Mouse (Mus musculus): ENCODE data around the gene Plekhj1. TPM values are rescaled to one million over a fixed set of nuclear protein-coding genes. Genes with fewer than 3 reads are reported as not detected.

Plekhj1 gene
- polyA plus RNA-seq, 1 experiment from 2014 or later = 114 TPM

DNA sequence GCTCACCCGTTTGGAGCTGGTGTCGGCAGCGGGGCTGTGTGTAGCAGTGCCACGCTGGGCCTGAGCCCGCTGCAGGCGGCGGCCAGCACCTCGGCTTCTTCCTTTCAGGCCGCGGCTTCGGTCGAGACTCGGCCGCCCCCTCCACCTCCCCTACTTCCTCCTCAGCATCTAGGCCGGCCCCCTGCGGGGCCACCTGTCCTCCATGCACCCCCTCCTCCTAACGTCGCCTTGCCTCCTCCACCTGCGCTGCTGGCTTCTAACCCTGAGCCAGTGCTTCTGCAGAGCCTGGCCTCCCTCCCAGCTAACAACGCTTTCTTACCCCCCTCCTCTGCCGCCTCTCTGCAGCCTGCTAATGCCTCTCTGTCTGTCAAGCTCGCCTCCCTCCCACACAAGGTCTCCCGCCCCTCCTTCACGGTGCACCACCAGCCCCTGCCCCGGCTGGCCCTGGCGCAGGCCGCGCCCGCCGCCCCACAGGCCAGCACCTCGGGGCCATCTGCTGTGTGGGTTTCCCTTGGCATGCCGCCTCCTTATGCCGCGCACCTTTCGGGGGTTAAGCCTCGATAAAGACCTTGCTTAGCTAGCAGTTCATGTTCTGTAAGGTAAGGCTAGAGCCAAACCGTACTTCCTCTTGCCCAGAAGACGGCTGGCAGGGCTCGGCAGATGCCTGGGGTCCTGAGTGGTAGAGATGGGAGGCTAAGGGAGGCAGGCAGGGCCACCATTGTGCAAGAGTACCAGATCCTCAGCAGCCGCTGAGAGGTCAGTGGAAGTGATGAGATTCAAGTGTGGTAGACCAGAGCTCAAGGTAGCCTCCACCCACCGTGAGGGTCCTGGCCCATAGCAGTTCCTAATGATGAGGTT is 6.0 kb downstream of the Plekhj1 start:
- no peak for ATAC-seq (ENCODE audit: insufficient read depth, low FRiP score)
- Histone ChIP-seq H3K9me3 (replicated peaks; ENCODE audit: control insufficient read depth, low read length) (no peaks in the 10 kb centered on the region), H3K4me2 (ENCODE audit: low read depth, low read length) (no peak overlapping the region), H3K4me1 (ENCODE audit: control insufficient read depth, insufficient read depth, low read length) (peaks cover 14% of the 10 kb centered on the region; the same call in 1 of the 2 replicates), H3K27ac (ENCODE audit: low read length) (no peak overlapping the region), H3K4me3 (replicated peaks; ENCODE audit: low read length) (no peak overlapping the region), H3K36me3 (ENCODE audit: control insufficient read depth, insufficient read depth, low read length) (peaks cover 29% of the 10 kb centered on the region), H3K27me3 (ENCODE audit: control insufficient read depth, insufficient read depth, low read length) (no peaks in the 10 kb centered on the region), H3K9ac (ENCODE audit: low read length) (0 out of 2 replicates have a peak overlapping the region, but pooled peaks have one; percentile 19)
- WGBS = 63% methylated on average over 41 of the region's 41 CpGs

DNA sequence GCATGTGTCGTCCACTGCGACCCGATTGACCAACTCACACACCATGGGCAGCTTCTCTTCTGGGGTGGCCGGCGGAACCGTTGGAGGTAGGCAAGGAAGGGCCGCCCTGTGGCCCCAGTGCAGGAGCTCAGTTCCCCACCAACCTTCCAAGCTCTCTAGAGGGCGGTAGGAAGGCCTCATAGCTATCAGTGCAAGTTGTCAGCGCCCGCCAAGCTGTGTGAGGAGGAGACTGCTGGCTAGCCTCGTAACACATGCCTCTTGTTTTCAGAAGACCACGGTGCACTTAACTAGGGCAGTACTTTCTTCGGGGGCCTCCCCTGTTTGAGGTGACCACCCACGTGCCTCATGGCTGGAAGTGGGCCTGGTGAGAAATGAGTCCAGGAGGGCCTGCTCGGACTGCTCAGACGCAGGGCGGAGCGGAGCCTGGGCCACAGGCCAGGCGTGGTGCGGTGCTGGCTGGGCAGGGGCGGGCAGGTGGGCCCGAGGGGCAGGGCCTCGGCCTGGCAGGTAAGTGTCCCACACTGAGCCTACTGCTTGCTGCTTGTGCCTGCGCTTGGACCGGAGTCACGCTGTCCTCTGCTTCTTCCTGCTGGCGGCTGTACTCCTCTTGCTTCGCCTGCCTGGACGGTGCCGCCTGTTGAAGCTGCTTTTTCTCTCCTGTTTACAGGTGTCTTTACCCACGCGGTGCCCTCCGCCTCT is 6.8 kb downstream of the Plekhj1 start:
- WGBS = 74% methylated on average over 33 of the region's 33 CpGs
- Histone ChIP-seq H3K36me3 (ENCODE audit: control insufficient read depth, insufficient read depth, low read length) (peaks cover 34% of the 10 kb centered on the region), H3K9me3 (replicated peaks; ENCODE audit: control insufficient read depth, low read length) (no peaks in the 10 kb centered on the region), H3K4me1 (ENCODE audit: control insufficient read depth, insufficient read depth, low read length) (peaks cover 8% of the 10 kb centered on the region; the same call in 1 of the 2 replicates), H3K9ac (ENCODE audit: low read length) (0 out of 2 replicates have a peak overlapping the region, but pooled peaks have one; percentile 19), H3K27ac (ENCODE audit: low read length) (no peak overlapping the region), H3K4me2 (ENCODE audit: low read depth, low read length) (no peak overlapping the region), H3K27me3 (ENCODE audit: control insufficient read depth, insufficient read depth, low read length) (no peaks in the 10 kb centered on the region), H3K4me3 (replicated peaks; ENCODE audit: low read length) (no peak overlapping the region)
- ATAC-seq (ENCODE audit: insufficient read depth, low FRiP score) = peak; percentile 12; the same call in 1 of the 2 replicates

DNA sequence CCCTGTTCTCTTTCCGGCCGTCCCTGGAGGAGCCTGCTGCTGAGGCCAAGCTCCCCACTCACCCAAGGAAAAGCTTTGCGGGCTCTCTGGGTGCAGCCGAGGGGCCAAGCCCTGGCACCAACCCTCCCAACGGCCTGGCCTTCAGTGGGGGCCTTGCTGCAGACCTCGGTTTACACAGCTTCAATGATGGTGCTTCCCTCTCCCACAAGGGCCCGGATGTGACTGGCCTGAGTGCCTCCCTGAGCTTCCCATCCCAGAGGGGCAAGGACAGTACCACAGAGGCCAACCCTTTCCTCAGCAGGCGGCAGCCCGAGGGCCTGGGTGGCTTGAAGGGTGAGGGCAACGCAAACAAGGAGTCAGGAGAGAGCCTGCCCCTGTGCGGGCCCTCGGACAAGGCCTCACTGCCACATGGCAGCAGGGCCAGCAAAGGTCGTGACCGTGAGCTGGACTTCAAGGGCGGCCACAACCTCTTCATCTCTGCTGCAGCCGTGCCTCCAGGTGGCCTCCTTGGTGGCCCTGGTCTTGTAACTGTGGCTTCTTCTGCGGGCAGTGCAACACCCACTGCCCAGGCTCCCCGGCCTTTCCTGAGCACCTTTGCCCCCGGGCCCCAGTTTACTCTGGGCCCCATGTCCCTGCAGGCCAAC is 7.5 kb downstream of the Plekhj1 start:
- Histone ChIP-seq H3K4me3 (replicated peaks; ENCODE audit: low read length) (no peak overlapping the region), H3K9me3 (replicated peaks; ENCODE audit: control insufficient read depth, low read length) (no peaks in the 10 kb centered on the region), H3K4me1 (ENCODE audit: control insufficient read depth, insufficient read depth, low read length) (peaks cover 6% of the 10 kb centered on the region; the same call in 1 of the 2 replicates), H3K27me3 (ENCODE audit: control insufficient read depth, insufficient read depth, low read length) (no peaks in the 10 kb centered on the region), H3K36me3 (ENCODE audit: control insufficient read depth, insufficient read depth, low read length) (peaks cover 41% of the 10 kb centered on the region), H3K9ac (ENCODE audit: low read length) (no peak overlapping the region), H3K27ac (ENCODE audit: low read length) (no peak overlapping the region), H3K4me2 (ENCODE audit: low read depth, low read length) (no peak overlapping the region)
- ATAC-seq (ENCODE audit: insufficient read depth, low FRiP score) = no peak; the same call in 1 of the 2 replicates
- WGBS = 86% methylated on average over 19 of the region's 19 CpGs

DNA sequence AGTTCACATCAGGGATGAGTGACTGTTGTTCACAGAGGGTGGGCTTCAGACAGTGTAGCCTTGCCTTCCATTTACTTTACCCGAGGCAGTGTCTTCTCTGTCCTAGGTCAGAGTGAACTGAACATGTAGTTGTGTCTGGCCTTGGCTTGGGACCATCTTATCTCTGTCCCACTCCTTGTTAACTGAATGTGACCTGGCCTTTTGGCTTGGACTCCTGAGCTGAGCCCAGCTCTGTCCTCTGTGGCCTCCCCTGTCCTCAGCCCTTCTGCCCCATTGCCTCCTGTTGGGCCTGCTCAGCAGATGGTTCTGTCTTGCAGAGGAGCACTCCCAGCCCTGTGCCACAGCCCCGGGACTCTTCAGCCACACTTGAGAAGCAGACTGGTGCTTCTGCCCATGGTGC is 10.9 kb downstream of the Plekhj1 start:
- Histone ChIP-seq H3K4me2 (ENCODE audit: low read depth, low read length) (no peak overlapping the region), H3K36me3 (ENCODE audit: control insufficient read depth, insufficient read depth, low read length) (peaks cover 42% of the 10 kb centered on the region), H3K27me3 (ENCODE audit: control insufficient read depth, insufficient read depth, low read length) (no peaks in the 10 kb centered on the region), H3K9me3 (replicated peaks; ENCODE audit: control insufficient read depth, low read length) (no peaks in the 10 kb centered on the region), H3K9ac (ENCODE audit: low read length) (no peak overlapping the region), H3K4me3 (replicated peaks; ENCODE audit: low read length) (no peak overlapping the region), H3K4me1 (ENCODE audit: control insufficient read depth, insufficient read depth, low read length) (peaks cover 6% of the 10 kb centered on the region; the same call in 1 of the 2 replicates), H3K27ac (ENCODE audit: low read length) (no peak overlapping the region)
- ATAC-seq (ENCODE audit: insufficient read depth, low FRiP score) = no peak
- 77% methylated on average over 2 of the region's 2 CpGs for WGBS

DNA sequence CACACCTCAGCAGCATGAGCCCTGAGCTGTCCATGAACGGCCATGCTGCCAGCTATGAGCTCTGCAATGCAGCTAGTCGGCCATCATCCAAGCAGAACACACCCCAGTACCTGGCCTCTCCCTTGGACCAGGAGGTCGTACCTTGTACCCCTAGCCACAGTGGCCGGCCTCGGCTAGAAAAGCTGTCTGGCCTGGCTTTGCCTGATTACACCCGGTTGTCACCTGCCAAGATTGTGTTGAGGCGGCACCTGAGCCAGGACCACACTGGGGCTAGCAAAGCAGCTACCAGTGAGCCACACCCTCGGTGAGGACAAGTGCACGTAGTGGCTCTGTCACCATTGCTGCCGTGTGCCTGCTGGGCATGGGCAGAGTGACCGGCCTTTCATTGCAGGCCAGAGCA is 12.5 kb downstream of the Plekhj1 start:
- Histone ChIP-seq H3K36me3 (ENCODE audit: control insufficient read depth, insufficient read depth, low read length) (peaks cover 38% of the 10 kb centered on the region), H3K4me2 (ENCODE audit: low read depth, low read length) (no peak overlapping the region), H3K4me3 (replicated peaks; ENCODE audit: low read length) (no peak overlapping the region), H3K27ac (ENCODE audit: low read length) (no peak overlapping the region), H3K9me3 (replicated peaks; ENCODE audit: control insufficient read depth, low read length) (no peaks in the 10 kb centered on the region), H3K27me3 (ENCODE audit: control insufficient read depth, insufficient read depth, low read length) (no peaks in the 10 kb centered on the region), H3K4me1 (ENCODE audit: control insufficient read depth, insufficient read depth, low read length) (no peaks in the 10 kb centered on the region), H3K9ac (ENCODE audit: low read length) (no peak overlapping the region)
- WGBS = 92% methylated on average over 11 of the region's 11 CpGs
- ATAC-seq (ENCODE audit: insufficient read depth, low FRiP score) = no peak

DNA sequence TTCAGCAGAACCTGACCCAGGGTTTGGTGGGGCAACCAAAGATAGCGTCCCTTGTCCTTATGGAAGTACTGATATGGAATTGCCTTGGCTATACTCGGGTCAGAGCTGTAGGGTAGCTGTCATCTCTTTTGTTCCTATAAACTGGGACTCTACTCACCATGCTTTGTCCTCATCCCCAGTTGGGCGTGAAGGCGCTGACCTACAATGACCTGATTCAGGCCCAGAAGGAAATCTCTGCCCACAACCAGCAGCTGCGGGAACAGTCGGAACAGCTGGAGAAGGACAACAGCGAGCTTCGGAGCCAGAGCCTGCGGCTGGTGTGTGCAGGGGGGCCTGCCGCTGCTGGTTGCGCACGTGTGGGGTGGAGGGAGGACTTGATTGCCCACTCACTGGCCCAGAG is 13.6 kb downstream of the Plekhj1 start:
- no peaks in the 10 kb centered on the region for H3K9me3 ChIP-seq (replicated peaks; ENCODE audit: control insufficient read depth, low read length)
- H3K4me3 ChIP-seq (replicated peaks; ENCODE audit: low read length) = no peak overlapping the region
- H3K9ac ChIP-seq (ENCODE audit: low read length) = no peak overlapping the region
- WGBS = 87% methylated on average over 12 of the region's 12 CpGs
- peaks cover 39% of the 10 kb centered on the region for H3K36me3 ChIP-seq (ENCODE audit: control insufficient read depth, insufficient read depth, low read length)
- H3K27ac ChIP-seq (ENCODE audit: low read length) = no peak overlapping the region
- H3K4me2 ChIP-seq (ENCODE audit: low read depth, low read length) = no peak overlapping the region
- H3K27me3 ChIP-seq (ENCODE audit: control insufficient read depth, insufficient read depth, low read length) = no peaks in the 10 kb centered on the region
- no peaks in the 10 kb centered on the region for H3K4me1 ChIP-seq (ENCODE audit: control insufficient read depth, insufficient read depth, low read length)
- ATAC-seq (ENCODE audit: insufficient read depth, low FRiP score) = no peak

DNA sequence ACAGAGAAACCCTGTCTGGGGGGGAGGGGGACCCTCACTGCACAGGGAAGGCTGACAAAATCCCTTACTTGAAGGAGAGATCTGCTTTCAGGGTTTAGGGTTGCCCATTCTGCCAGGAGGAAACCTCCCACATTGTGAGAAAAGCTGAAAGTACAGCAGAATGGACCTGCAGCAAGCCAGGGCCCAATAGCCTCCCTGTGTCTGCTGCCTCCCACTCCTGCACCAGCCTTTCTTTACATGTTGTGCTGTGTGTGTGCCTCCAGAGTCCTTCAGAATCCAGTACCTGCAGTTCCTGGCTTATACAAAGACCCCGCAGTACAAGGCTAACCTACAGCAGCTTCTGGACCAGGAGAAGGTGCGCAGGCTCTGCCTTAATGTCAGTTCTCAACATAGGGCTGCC is 14.1 kb downstream of the Plekhj1 start:
- H3K36me3 ChIP-seq (ENCODE audit: control insufficient read depth, insufficient read depth, low read length) = peaks cover 42% of the 10 kb centered on the region
- no peak overlapping the region for H3K27ac ChIP-seq (ENCODE audit: low read length)
- H3K9me3 ChIP-seq (replicated peaks; ENCODE audit: control insufficient read depth, low read length) = no peaks in the 10 kb centered on the region
- no peak overlapping the region for H3K4me2 ChIP-seq (ENCODE audit: low read depth, low read length)
- no peak overlapping the region for H3K4me3 ChIP-seq (replicated peaks; ENCODE audit: low read length)
- ATAC-seq (ENCODE audit: insufficient read depth, low FRiP score) = no peak
- H3K27me3 ChIP-seq (ENCODE audit: control insufficient read depth, insufficient read depth, low read length) = no peaks in the 10 kb centered on the region
- no peak overlapping the region for H3K9ac ChIP-seq (ENCODE audit: low read length)
- WGBS = 98% methylated on average over 2 of the region's 2 CpGs
- no peaks in the 10 kb centered on the region for H3K4me1 ChIP-seq (ENCODE audit: control insufficient read depth, insufficient read depth, low read length)

DNA sequence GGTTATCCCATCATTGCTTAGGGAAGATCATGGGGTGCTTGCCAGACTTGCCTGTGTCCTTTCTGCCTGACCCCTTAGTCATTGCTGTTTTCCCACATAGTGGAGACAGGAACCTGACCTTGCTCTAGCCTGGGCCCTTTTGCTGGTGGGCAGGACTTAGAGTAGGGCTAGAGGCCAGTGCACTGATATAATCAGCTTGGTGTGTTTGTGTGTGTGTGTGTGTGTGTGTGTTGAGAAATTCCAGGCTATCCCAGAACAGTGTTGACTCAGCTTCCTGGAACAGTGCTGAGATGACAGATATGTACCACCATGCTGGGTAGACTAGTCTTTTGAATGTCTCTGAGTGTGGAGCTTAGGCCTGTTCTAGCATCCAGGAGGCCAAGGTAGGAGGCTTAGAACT is 18.9 kb downstream of the Plekhj1 start:
- H3K36me3 ChIP-seq (ENCODE audit: control insufficient read depth, insufficient read depth, low read length) = peaks cover 48% of the 10 kb centered on the region
- no peak overlapping the region for H3K27ac ChIP-seq (ENCODE audit: low read length)
- no peak for ATAC-seq (ENCODE audit: insufficient read depth, low FRiP score)
- H3K4me3 ChIP-seq (replicated peaks; ENCODE audit: low read length) = no peak overlapping the region
- H3K27me3 ChIP-seq (ENCODE audit: control insufficient read depth, insufficient read depth, low read length) = no peaks in the 10 kb centered on the region
- no peak overlapping the region for H3K9ac ChIP-seq (ENCODE audit: low read length)
- H3K9me3 ChIP-seq (replicated peaks; ENCODE audit: control insufficient read depth, low read length) = no peaks in the 10 kb centered on the region
- H3K4me2 ChIP-seq (ENCODE audit: low read depth, low read length) = no peak overlapping the region
- H3K4me1 ChIP-seq (ENCODE audit: control insufficient read depth, insufficient read depth, low read length) = no peaks in the 10 kb centered on the region

DNA sequence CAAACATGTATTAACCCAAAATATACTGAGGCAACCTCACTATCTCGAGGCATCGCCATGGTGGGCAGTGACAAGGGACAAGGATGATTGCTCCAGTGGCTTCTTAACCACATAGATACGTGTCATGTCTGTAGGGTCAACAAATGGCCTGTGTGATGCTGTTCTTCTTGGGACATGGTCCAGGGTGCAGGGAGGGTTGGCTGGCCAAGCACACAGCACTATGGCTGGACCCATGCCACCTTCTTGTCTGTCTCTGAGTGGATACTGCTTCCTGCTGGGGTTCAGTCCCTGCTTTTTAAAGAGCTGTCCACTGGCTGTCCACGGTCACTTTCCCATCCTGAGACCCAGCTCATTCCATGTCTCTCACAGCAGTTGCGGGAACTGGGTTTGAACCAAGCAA is 21.3 kb downstream of the Plekhj1 start:
- Histone ChIP-seq H3K36me3 (ENCODE audit: control insufficient read depth, insufficient read depth, low read length) (peaks cover 44% of the 10 kb centered on the region), H3K27me3 (ENCODE audit: control insufficient read depth, insufficient read depth, low read length) (no peaks in the 10 kb centered on the region), H3K4me1 (ENCODE audit: control insufficient read depth, insufficient read depth, low read length) (peaks cover 7% of the 10 kb centered on the region), H3K9me3 (replicated peaks; ENCODE audit: control insufficient read depth, low read length) (no peaks in the 10 kb centered on the region), H3K4me2 (ENCODE audit: low read depth, low read length) (no peak overlapping the region), H3K27ac (ENCODE audit: low read length) (no peak overlapping the region), H3K9ac (ENCODE audit: low read length) (no peak overlapping the region), H3K4me3 (replicated peaks; ENCODE audit: low read length) (no peak overlapping the region)
- WGBS = 90% methylated on average over 5 of the region's 5 CpGs
- no peak for ATAC-seq (ENCODE audit: insufficient read depth, low FRiP score)
